Mouse (Mus musculus) cerebellum, postnatal 25 days (tissue): ENCODE measurements around the gene 9530053A07Rik.
A peak's percentile ranks its signal among the peaks of the same experiment; 100 is the strongest.

Source experiments
- DNase-seq, 2 experiments: peaks; one replicate each; pipeline ENCODE4 v3.0.0; 2021; ENCODE audit warnings: mixed read lengths in 2 of 2

9530053A07Rik gene

GRCm38 (mm10) chr7:28175358-28175757 is 46.1 kb downstream of the 9530053A07Rik start:
- DNase-seq = no peak

GRCm38 (mm10) chr7:28179228-28179627 is 50.0 kb downstream of the 9530053A07Rik start, which contains the start of gene Dyrk1b:
Gene Dyrk1b (plus strand): TSS chr7:28179469.
- DNase-seq = peak; percentile 97 to 98

GRCm38 (mm10) chr7:28179741-28180377 is 50.6 kb downstream of the 9530053A07Rik start:
- DNase-seq = peak; percentile 93 to 95

- no peak for DNase-seq
Observed at GRCm38 (mm10) chr7:28180890-28181289, 51.6 kb downstream of the 9530053A07Rik start.

- DNase-seq = no peak
Observed at GRCm38 (mm10) chr7:28181376-28181775, 52.1 kb downstream of the 9530053A07Rik start.

- DNase-seq = no peak
Observed at GRCm38 (mm10) chr7:28182320-28182719, 53.1 kb downstream of the 9530053A07Rik start.

GRCm38 (mm10) chr7:28185884-28186283 is 56.6 kb downstream of the 9530053A07Rik start:
- no peak for DNase-seq

- no peak for DNase-seq
Observed at GRCm38 (mm10) chr7:28186631-28187030, 57.4 kb downstream of the 9530053A07Rik start.

- DNase-seq = no peak
Observed at GRCm38 (mm10) chr7:28191489-28191888, 62.2 kb downstream of the 9530053A07Rik start.

- no peak for DNase-seq
Observed at GRCm38 (mm10) chr7:28191903-28192302, 62.6 kb downstream of the 9530053A07Rik start.

GRCm38 (mm10) chr7:28195414-28196098 is 66.3 kb downstream of the 9530053A07Rik start:
- DNase-seq = no peak

GRCm38 (mm10) chr7:28196528-28196927 is 67.3 kb downstream of the 9530053A07Rik start:
- DNase-seq = peak; percentile 37 to 63

GRCm38 (mm10) chr7:28199054-28199453 is 69.8 kb downstream of the 9530053A07Rik start:
- no peak for DNase-seq

GRCm38 (mm10) chr7:28203207-28204108 is 74.2 kb downstream of the 9530053A07Rik start:
- DNase-seq = no peak

GRCm38 (mm10) chr7:28206044-28206600 is 76.9 kb downstream of the 9530053A07Rik start:
- no peak for DNase-seq

- no peak for DNase-seq
Observed at GRCm38 (mm10) chr7:28208396-28208987, 79.2 kb downstream of the 9530053A07Rik start.

GRCm38 (mm10) chr7:28208988-28209508 is 79.8 kb downstream of the 9530053A07Rik start:
- peak; percentile 59 to 77 for DNase-seq

- no peak for DNase-seq
Observed at GRCm38 (mm10) chr7:28210731-28211130, 81.5 kb downstream of the 9530053A07Rik start.

- DNase-seq = peak; percentile 79 to 88
Observed at GRCm38 (mm10) chr7:28214142-28214541, 84.9 kb downstream of the 9530053A07Rik start.
